In genomic region chr16:50841205-50841604, GRCm38 (mm10) we compare ENCODE assay signal across 8 mouse cellular contexts.
A peak's percentile ranks its signal among the peaks of the same experiment; 100 is the strongest.
DNase-seq lines count a peak whose midpoint lies in the region; ATAC-seq and TF ChIP-seq lines count a peak whose summit lies in the region.

No protein-coding gene starts in this region.

- peak; percentile 18 for DNase-seq in gastrocnemius, adult 2 months
- no peak for DNase-seq in gastrocnemius, adult 18-20 months (ENCODE audit: low spot score)
- DNase-seq in kidney, postnatal 4 days: peak; percentile 3 to 7
- no peak for DNase-seq in kidney, adult 2 months
- DNase-seq in thymus, adult 2 months: no peak
- no peak for DNase-seq in left cerebral cortex, postnatal 14 days (ENCODE audit: low spot score in 2 of 2)

- H3K36me3 ChIP-seq in kidney, adult 2 months (ENCODE audit: control insufficient read depth, insufficient read depth, low read length): no peaks in the 10 kb centered on the region
- H3K36me3 ChIP-seq in hindbrain, embryonic 16.5 days (ENCODE audit: control insufficient read depth, insufficient read depth, low read length): no peaks in the 10 kb centered on the region
- H3K36me3 ChIP-seq in thymus, adult 2 months (ENCODE audit: control insufficient read depth, insufficient read depth, low read length): no peaks in the 10 kb centered on the region

- no peak overlapping the region; the same call in 1 of the 2 replicates for H3K9ac ChIP-seq in hindbrain, embryonic 16.5 days (ENCODE audit: low read depth, low read length)

- no peak for TF ChIP-seq CTCF in gastrocnemius, adult 2 months (IDR thresholded peaks at IDR 0.05)
- no peak for TF ChIP-seq CTCF in kidney, adult 2 months (conservative IDR thresholded peaks at IDR 0.05; ENCODE audit: insufficient read depth, insufficient read length, low read depth, low read length)
- TF ChIP-seq CTCF in thymus, adult 2 months (IDR thresholded peaks at IDR 0.05; ENCODE audit: borderline replicate concordance, control insufficient read depth, extremely low read depth, insufficient read depth, low read length, poor library complexity): no peak

- no peaks in the 10 kb centered on the region for H3K9me3 ChIP-seq in hindbrain, embryonic 16.5 days (ENCODE audit: control insufficient read depth, low read length)

- no peaks in the 10 kb centered on the region for H3K4me1 ChIP-seq in kidney, adult 2 months (ENCODE audit: control insufficient read depth, insufficient read depth, low read length)
- no peaks in the 10 kb centered on the region; the same call in 1 of the 2 replicates for H3K4me1 ChIP-seq in hindbrain, embryonic 16.5 days (ENCODE audit: control insufficient read depth, insufficient read depth, low read depth, low read length)
- H3K4me1 ChIP-seq in thymus, adult 2 months (replicated peaks; ENCODE audit: control insufficient read depth, insufficient read depth, low read length): no peaks in the 10 kb centered on the region

- intact Hi-C loops in gastrocnemius, adult 2 months (cut with DNase I): loop anchor here (10.0 kb wide), 1 partner anchor 474 kb away; no protein-coding TSS in a partner anchor
- intact Hi-C loops in left cerebral cortex, postnatal 14 days (cut with DNase I): loop anchor here (5.0 kb wide), 1 partner anchor 476 kb away; no protein-coding TSS in a partner anchor

- ATAC-seq in activated CD4-positive, CD25-positive, alpha-beta regulatory T cell, adult 4 months: peak; percentile 28
- ATAC-seq in hindbrain, embryonic 16.5 days: no peak; the same call in 1 of the 2 replicates

- no peak overlapping the region for H3K4me3 ChIP-seq in gastrocnemius, adult 2 months
- no peak overlapping the region for H3K4me3 ChIP-seq in kidney, adult 2 months (ENCODE audit: insufficient read depth, low read depth, low read length)
- H3K4me3 ChIP-seq in hindbrain, embryonic 16.5 days (ENCODE audit: low read length): no peak overlapping the region
- no peak overlapping the region for H3K4me3 ChIP-seq in thymus, adult 2 months (ENCODE audit: control insufficient read depth, insufficient read depth, low read length)

- WGBS in kidney, adult 2 months: 37% methylated on average over 10 of the region's 10 CpGs
- WGBS in hindbrain, embryonic 16.5 days: 63% methylated on average over 10 of the region's 10 CpGs
- WGBS in thymus, adult 2 months: 90% methylated on average over 10 of the region's 10 CpGs

- no peak overlapping the region for H3K27ac ChIP-seq in gastrocnemius, adult 2 months
- H3K27ac ChIP-seq in kidney, adult 2 months (ENCODE audit: insufficient read depth, low read depth, low read length): no peak overlapping the region
- no peak overlapping the region for H3K27ac ChIP-seq in hindbrain, embryonic 16.5 days (ENCODE audit: low read depth, low read length)
- no peak overlapping the region for H3K27ac ChIP-seq in thymus, adult 2 months (ENCODE audit: control insufficient read depth, insufficient read depth, low read length)

- H3K27me3 ChIP-seq in kidney, adult 2 months (replicated peaks; ENCODE audit: control insufficient read depth, insufficient read depth, low read length): no peaks in the 10 kb centered on the region
- no peaks in the 10 kb centered on the region for H3K27me3 ChIP-seq in hindbrain, embryonic 16.5 days (replicated peaks; ENCODE audit: control insufficient read depth, insufficient read depth, low read length)
- no peaks in the 10 kb centered on the region for H3K27me3 ChIP-seq in thymus, adult 2 months (ENCODE audit: control insufficient read depth, insufficient read depth, low read length)

- H3K4me2 ChIP-seq in hindbrain, embryonic 16.5 days (ENCODE audit: low read length): 0 out of 2 replicates have a peak overlapping the region, but pooled peaks have one; percentile 20

- TF ChIP-seq POLR2A in kidney, adult 2 months (IDR thresholded peaks at IDR 0.05; ENCODE audit: low read depth, low read length): no peak
- no peak for TF ChIP-seq POLR2A in thymus, adult 2 months (IDR thresholded peaks at IDR 0.05; ENCODE audit: control insufficient read depth, extremely low read depth, insufficient read depth, low read length, poor library complexity)

Comparison
In these comparisons a context has a peak if more than half of its experiments do, and no peak if none do; other contexts are left out.
1. DNase-seq: peak in gastrocnemius, adult 2 months (single experiment) and kidney, postnatal 4 days (2 of 2); none in gastrocnemius, adult 18-20 months (single experiment), kidney, adult 2 months (single experiment), thymus, adult 2 months (single experiment) and left cerebral cortex, postnatal 14 days (0 of 2).